ENCODE assay signal across 23 mouse cellular contexts in the genomic region with DNA sequence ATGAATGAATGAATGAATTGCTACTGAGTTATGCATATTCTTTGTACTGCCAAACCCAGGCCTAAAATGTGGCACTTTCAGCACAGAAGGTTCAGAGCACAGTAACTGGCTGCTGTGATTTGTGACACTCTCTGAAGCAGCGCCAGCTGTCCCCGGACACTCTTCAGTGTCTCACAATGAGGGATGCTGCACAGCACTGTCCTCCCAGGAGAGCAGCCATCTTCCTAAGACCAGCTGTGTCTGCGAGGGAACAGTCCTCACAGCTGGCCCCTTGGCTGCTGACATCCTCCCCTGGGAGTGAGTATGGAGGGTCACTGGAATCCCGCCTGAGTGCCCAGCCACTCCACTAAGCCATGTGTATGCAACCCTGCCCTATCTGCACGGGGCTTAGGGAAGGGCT.
A peak's percentile ranks its signal among the peaks of the same experiment; 100 is the strongest.
DNase-seq lines count a peak whose midpoint lies in the region; ATAC-seq and TF ChIP-seq lines count a peak whose summit lies in the region.
"Had no signal": no experiment of that assay in that cellular context is flagged by ENCODE, and none has a peak within 500 bp of the region (broad histone marks: within the 10 kb centered on the region; RNA-seq: fewer than 3 reads in every experiment).

No protein-coding gene starts in this region.

- H3K36me3 ChIP-seq in forebrain, embryonic 11.5 days (ENCODE audit: control insufficient read depth, insufficient read depth, low read length): no peaks in the 10 kb centered on the region
- no peaks in the 10 kb centered on the region for H3K36me3 ChIP-seq in forebrain, embryonic 16.5 days (ENCODE audit: control insufficient read depth, insufficient read depth)
- H3K36me3 ChIP-seq in liver, embryonic 11.5 days (ENCODE audit: control insufficient read depth, insufficient read depth, low read length): no peaks in the 10 kb centered on the region
- no peaks in the 10 kb centered on the region for H3K36me3 ChIP-seq in liver, embryonic 12.5 days
- H3K36me3 ChIP-seq in stomach, postnatal 0 days (ENCODE audit: control insufficient read depth, insufficient read depth, low read length): no peaks in the 10 kb centered on the region
- no peaks in the 10 kb centered on the region for H3K36me3 ChIP-seq in forebrain, embryonic 10.5 days (replicated peaks)
- H3K36me3 ChIP-seq: embryonic facial prominence, embryonic 12.5 days; hindbrain, embryonic 13.5 days; limb, embryonic 13.5 days had no signal

- DNase-seq in forebrain, embryonic 11.5 days (ENCODE audit: low spot score): peak; percentile 41
- DNase-seq in liver, embryonic 11.5 days (ENCODE audit: low spot score): peak; percentile 23
- DNase-seq in testis, postnatal 10 days (ENCODE audit: low spot score): peak; percentile 34
- no peak for DNase-seq in testis, postnatal 14 days (ENCODE audit: low spot score)
- DNase-seq in stomach, postnatal 0 days (ENCODE audit: low spot score): peak; percentile 9
- no peak for DNase-seq in forebrain, embryonic 10.5 days (ENCODE audit: extremely low spot score, low spot score)
- DNase-seq: adrenal gland, postnatal 25 days; cerebellum, adult 9-10 months; heart, postnatal 10 days; kidney, adult 2 months; layer of hippocampus, postnatal 36 days; lung, postnatal 10 days; midbrain, embryonic 14.5 days; right cerebral cortex, postnatal 14 days; thymus, postnatal 36 days had no signal

- H3K4me2 ChIP-seq in forebrain, embryonic 11.5 days (ENCODE audit: low read depth, low read length, severe bottlenecking): no peak overlapping the region
- no peak overlapping the region for H3K4me2 ChIP-seq in forebrain, embryonic 16.5 days (ENCODE audit: low read length)
- H3K4me2 ChIP-seq in liver, embryonic 11.5 days: no peak overlapping the region
- H3K4me2 ChIP-seq in liver, embryonic 12.5 days: no peak overlapping the region
- H3K4me2 ChIP-seq in stomach, postnatal 0 days (replicated peaks; ENCODE audit: low read depth): no peak overlapping the region
- H3K4me2 ChIP-seq: embryonic facial prominence, embryonic 12.5 days; forebrain, embryonic 13.5 days; heart, embryonic 11.5 days; hindbrain, embryonic 13.5 days; limb, embryonic 13.5 days had no signal

- no peaks in the 10 kb centered on the region for H3K27me3 ChIP-seq in forebrain, embryonic 11.5 days (ENCODE audit: control insufficient read depth, insufficient read depth, low read length)
- no peaks in the 10 kb centered on the region for H3K27me3 ChIP-seq in forebrain, embryonic 16.5 days (replicated peaks; ENCODE audit: control insufficient read depth, insufficient read depth, low read length)
- H3K27me3 ChIP-seq in liver, embryonic 11.5 days (replicated peaks; ENCODE audit: control insufficient read depth, insufficient read depth, low read length): no peaks in the 10 kb centered on the region
- H3K27me3 ChIP-seq in liver, embryonic 12.5 days (replicated peaks): no peaks in the 10 kb centered on the region
- no peaks in the 10 kb centered on the region for H3K27me3 ChIP-seq in stomach, postnatal 0 days (ENCODE audit: control insufficient read depth, insufficient read depth, low read length)
- H3K27me3 ChIP-seq in forebrain, embryonic 10.5 days (ENCODE audit: poor library complexity, severe bottlenecking): no peaks in the 10 kb centered on the region
- H3K27me3 ChIP-seq: embryonic facial prominence, embryonic 12.5 days; forebrain, embryonic 13.5 days; hindbrain, embryonic 13.5 days had no signal

- no peak for TF ChIP-seq EP300 in stomach, postnatal 0 days (optimal IDR thresholded peaks at IDR 0.05)

- no peak overlapping the region for H3K9ac ChIP-seq in forebrain, embryonic 11.5 days (ENCODE audit: low read length)
- no peak overlapping the region for H3K9ac ChIP-seq in forebrain, embryonic 16.5 days (replicated peaks; ENCODE audit: low read depth, low read length)
- H3K9ac ChIP-seq in liver, embryonic 11.5 days (ENCODE audit: low read depth, low read length): no peak overlapping the region
- no peak overlapping the region for H3K9ac ChIP-seq in liver, embryonic 12.5 days
- H3K9ac ChIP-seq in stomach, postnatal 0 days (ENCODE audit: low read length): no peak overlapping the region
- H3K9ac ChIP-seq: embryonic facial prominence, embryonic 12.5 days; forebrain, embryonic 13.5 days; hindbrain, embryonic 13.5 days; limb, embryonic 13.5 days had no signal

- H3K9me3 ChIP-seq in forebrain, embryonic 11.5 days (ENCODE audit: control insufficient read depth, low read length): no peaks in the 10 kb centered on the region
- no peaks in the 10 kb centered on the region for H3K9me3 ChIP-seq in forebrain, embryonic 16.5 days (ENCODE audit: control insufficient read depth, low read length)
- no peaks in the 10 kb centered on the region for H3K9me3 ChIP-seq in liver, embryonic 11.5 days (ENCODE audit: control insufficient read depth, low read length)
- H3K9me3 ChIP-seq in liver, embryonic 12.5 days (replicated peaks): no peaks in the 10 kb centered on the region
- no peaks in the 10 kb centered on the region for H3K9me3 ChIP-seq in stomach, postnatal 0 days (ENCODE audit: control insufficient read depth, low read length)
- no peaks in the 10 kb centered on the region for H3K9me3 ChIP-seq in forebrain, embryonic 10.5 days
- H3K9me3 ChIP-seq: embryonic facial prominence, embryonic 12.5 days; forebrain, embryonic 13.5 days; hindbrain, embryonic 13.5 days; limb, embryonic 13.5 days had no signal

- no peak for ATAC-seq in forebrain, embryonic 11.5 days (replicated peaks; ENCODE audit: low FRiP score)
- ATAC-seq in forebrain, embryonic 16.5 days: no peak
- ATAC-seq in liver, embryonic 11.5 days (replicated peaks; ENCODE audit: low FRiP score): no peak
- no peak for ATAC-seq in liver, embryonic 12.5 days
- peak; percentile 29; the same call in 1 of the 2 replicates for ATAC-seq in stomach, postnatal 0 days (ENCODE audit: low FRiP score, low TSS enrichment)
- ATAC-seq: forebrain, embryonic 13.5 days had no signal

- WGBS in forebrain, embryonic 11.5 days: 93% methylated on average over 5 of the region's 5 CpGs
- WGBS in forebrain, embryonic 16.5 days: 84% methylated on average over 5 of the region's 5 CpGs
- WGBS in liver, embryonic 11.5 days: 70% methylated on average over 5 of the region's 5 CpGs
- 66% methylated on average over 5 of the region's 5 CpGs for WGBS in liver, embryonic 12.5 days (ENCODE audit: insufficient replicate concordance)
- 79% methylated on average over 5 of the region's 5 CpGs for WGBS in stomach, postnatal 0 days
- 81% methylated on average over 5 of the region's 5 CpGs for WGBS in forebrain, embryonic 10.5 days

- no peaks in the 10 kb centered on the region for H3K4me1 ChIP-seq in forebrain, embryonic 11.5 days (replicated peaks; ENCODE audit: control insufficient read depth, insufficient read depth, low read length)
- no peaks in the 10 kb centered on the region for H3K4me1 ChIP-seq in forebrain, embryonic 16.5 days (replicated peaks; ENCODE audit: control insufficient read depth, insufficient read depth, low read length)
- H3K4me1 ChIP-seq in liver, embryonic 11.5 days (replicated peaks; ENCODE audit: control insufficient read depth, insufficient read depth, low read length): no peaks in the 10 kb centered on the region
- no peaks in the 10 kb centered on the region for H3K4me1 ChIP-seq in liver, embryonic 12.5 days
- no peaks in the 10 kb centered on the region for H3K4me1 ChIP-seq in stomach, postnatal 0 days (replicated peaks; ENCODE audit: control insufficient read depth, insufficient read depth)
- peaks cover 13% of the 10 kb centered on the region for H3K4me1 ChIP-seq in forebrain, embryonic 10.5 days
- H3K4me1 ChIP-seq: forebrain, embryonic 13.5 days had no signal

- TF ChIP-seq CTCF in stomach, postnatal 0 days (IDR thresholded peaks at IDR 0.05; ENCODE audit: low read depth): no peak

- H3K4me3 ChIP-seq in forebrain, embryonic 11.5 days (ENCODE audit: low read depth, low read length): no peak overlapping the region
- H3K4me3 ChIP-seq in forebrain, embryonic 16.5 days (replicated peaks; ENCODE audit: low read length): no peak overlapping the region
- no peak overlapping the region for H3K4me3 ChIP-seq in liver, embryonic 11.5 days (ENCODE audit: low read depth, low read length)
- H3K4me3 ChIP-seq in liver, embryonic 12.5 days: no peak overlapping the region
- H3K4me3 ChIP-seq in stomach, postnatal 0 days (ENCODE audit: low read depth, low read length): no peak overlapping the region
- H3K4me3 ChIP-seq in forebrain, embryonic 10.5 days: no peak overlapping the region
- H3K4me3 ChIP-seq: embryonic facial prominence, embryonic 12.5 days; forebrain, embryonic 13.5 days; hindbrain, embryonic 13.5 days; layer of hippocampus, adult 2 months; limb, embryonic 13.5 days had no signal

- no peak overlapping the region for H3K27ac ChIP-seq in forebrain, embryonic 11.5 days (ENCODE audit: low read depth, low read length)
- no peak overlapping the region for H3K27ac ChIP-seq in forebrain, embryonic 16.5 days (ENCODE audit: low read length)
- H3K27ac ChIP-seq in liver, embryonic 11.5 days (ENCODE audit: low read depth, low read length): no peak overlapping the region
- H3K27ac ChIP-seq in liver, embryonic 12.5 days: no peak overlapping the region
- H3K27ac ChIP-seq in stomach, postnatal 0 days (replicated peaks): no peak overlapping the region
- no peak overlapping the region for H3K27ac ChIP-seq in forebrain, embryonic 10.5 days
- H3K27ac ChIP-seq: embryonic facial prominence, embryonic 12.5 days; forebrain, embryonic 13.5 days; hindbrain, embryonic 13.5 days; limb, embryonic 13.5 days had no signal

Comparison
In these comparisons a context has a peak if more than half of its experiments do, and no peak if none do; other contexts are left out.
1. DNase-seq: peak in forebrain, embryonic 11.5 days (single experiment), liver, embryonic 11.5 days (single experiment), testis, postnatal 10 days (single experiment) and stomach, postnatal 0 days (single experiment); none in testis, postnatal 14 days (single experiment) and forebrain, embryonic 10.5 days (single experiment).